Mouse (Mus musculus) E14TG2a.4 (cell line): ENCODE results near the gene Alkbh6.

Experiments used
- H3K27me3 ChIP-seq: 2 replicates; pipeline ENCODE4 v1.6.1; 2014; ENCODE audit warnings: low read length, control low read depth; ENCODE audit not compliant: insufficient read depth
- H3K36me3 ChIP-seq: 2 replicates; pipeline ENCODE4 v1.6.1; 2014; ENCODE audit warnings: low read length, control low read depth; ENCODE audit not compliant: insufficient read depth
- H3K4me1 ChIP-seq: replicated peaks from 2 replicates; pipeline ENCODE4 v1.6.1; 2014; ENCODE audit warnings: low read depth, low read length, control low read depth
- H3K4me3 ChIP-seq: replicated peaks from 2 replicates; pipeline ENCODE4 v1.5.1; 2014; ENCODE audit warnings: mild to moderate bottlenecking, low read length
- H3K9me3 ChIP-seq: 2 replicates; pipeline ENCODE4 v1.6.1; 2014; ENCODE audit warnings: low read length, control low read depth
- CTCF ChIP-seq: conservative IDR thresholded peaks from 2 replicates; pipeline ENCODE4 v1.5.1; 2014; ENCODE audit warnings: low read length
- NANOG ChIP-seq: IDR thresholded peaks from 2 replicates; pipeline ENCODE4 v1.6.1; 2014; ENCODE audit warnings: borderline replicate concordance, low read length, mixed read lengths
- POU5F1 ChIP-seq: IDR thresholded peaks from 2 replicates; pipeline ENCODE4 v1.6.1; 2014; ENCODE audit warnings: low read length, borderline replicate concordance

The Alkbh6 gene

GRCm38 (mm10) chr7:30321539-30322284 is 13.2 kb downstream of the Alkbh6 start, which contains the start of gene E130208F15Rik:
Gene E130208F15Rik, plus strand, starts transcription at chr7:30321740.
- Histone ChIP-seq H3K4me3 (peak within 1 kb of the TSS; percentile 94), H3K36me3 (peaks cover 46% of the 10 kb centered on the region), H3K27me3 (no peaks in the 10 kb centered on the region), H3K4me1 (peaks cover 48% of the 10 kb centered on the region), H3K9me3 (no peaks in the 10 kb centered on the region)
- TF ChIP-seq CTCF (no peak), POU5F1 (no peak), NANOG (no peak)

DNA sequence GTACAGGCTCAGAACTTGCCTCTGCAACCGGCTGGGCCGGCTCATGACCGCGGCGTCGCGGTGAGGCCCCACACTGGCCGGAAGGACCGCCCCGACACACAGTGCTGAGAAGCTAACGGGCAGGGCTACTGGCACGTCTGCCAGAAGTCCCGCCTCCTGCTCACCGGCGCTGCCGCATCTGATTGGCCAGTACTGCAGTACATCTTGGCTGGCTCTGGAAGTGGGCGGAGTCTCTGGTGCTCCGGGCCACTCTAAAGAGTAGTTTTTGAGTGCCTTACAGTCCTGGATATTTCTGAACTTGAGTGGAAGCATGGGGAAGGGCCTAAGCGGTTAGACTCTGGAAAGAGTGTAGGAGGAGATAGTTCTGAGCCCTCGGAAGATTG is 13.8 kb downstream of the Alkbh6 start:
- H3K4me1 ChIP-seq: peaks cover 47% of the 10 kb centered on the region
- H3K36me3 ChIP-seq: peaks cover 41% of the 10 kb centered on the region
- 0 out of 2 replicates have a peak, but pooled peaks cover 2% of the 10 kb centered on the region for H3K27me3 ChIP-seq
- peak overlapping the region; percentile 94 for H3K4me3 ChIP-seq
- TF ChIP-seq CTCF (no peak), NANOG (no peak)
- H3K9me3 ChIP-seq: no peaks in the 10 kb centered on the region

- 0 out of 2 replicates have a peak, but pooled peaks cover 4% of the 10 kb centered on the region for H3K27me3 ChIP-seq
- no peak for TF ChIP-seq CTCF
- H3K4me3 ChIP-seq: peak overlapping the region; percentile 94
Measured at GRCm38 (mm10) chr7:30322865-30323264, 14.3 kb downstream of the Alkbh6 start.

GRCm38 (mm10) chr7:30323795-30324194 is 15.3 kb downstream of the Alkbh6 start, which contains the start of gene Sdhaf1:
Gene Sdhaf1, minus strand, starts transcription at chr7:30323895.
- peaks cover 4% of the 10 kb centered on the region; the same call in 1 of the 2 replicates for H3K27me3 ChIP-seq
- no peak for TF ChIP-seq NANOG
- TF ChIP-seq CTCF: no peak
- TF ChIP-seq POU5F1: no peak
- peaks cover 26% of the 10 kb centered on the region for H3K36me3 ChIP-seq
- peak within 1 kb of the TSS; percentile 94 for H3K4me3 ChIP-seq
- peaks cover 39% of the 10 kb centered on the region for H3K4me1 ChIP-seq
- no peaks in the 10 kb centered on the region for H3K9me3 ChIP-seq

More at GRCm38 (mm10) chr7:30322865-30323264, 14.3 kb downstream of the Alkbh6 start:
- peaks cover 35% of the 10 kb centered on the region for H3K36me3 ChIP-seq
- H3K9me3 ChIP-seq: no peaks in the 10 kb centered on the region
- peaks cover 44% of the 10 kb centered on the region for H3K4me1 ChIP-seq

GRCm38 (mm10) chr7:30324300-30324944 is 15.9 kb downstream of the Alkbh6 start:
- H3K27me3 ChIP-seq: peaks cover 4% of the 10 kb centered on the region; the same call in 1 of the 2 replicates
- no peak for TF ChIP-seq POU5F1
- no peak for TF ChIP-seq NANOG
- peaks cover 38% of the 10 kb centered on the region for H3K4me1 ChIP-seq
- peaks cover 20% of the 10 kb centered on the region for H3K36me3 ChIP-seq
- no peaks in the 10 kb centered on the region for H3K9me3 ChIP-seq
- no peak overlapping the region for H3K4me3 ChIP-seq

- peaks cover 4% of the 10 kb centered on the region; the same call in 1 of the 2 replicates for H3K27me3 ChIP-seq
- TF ChIP-seq NANOG (no peak), CTCF (peak; percentile 84)
- peaks cover 37% of the 10 kb centered on the region for H3K4me1 ChIP-seq
- peaks cover 10% of the 10 kb centered on the region for H3K36me3 ChIP-seq
- no peaks in the 10 kb centered on the region for H3K9me3 ChIP-seq
- no peak overlapping the region for H3K4me3 ChIP-seq
Measured at GRCm38 (mm10) chr7:30325364-30325763, 16.8 kb downstream of the Alkbh6 start.

DNA sequence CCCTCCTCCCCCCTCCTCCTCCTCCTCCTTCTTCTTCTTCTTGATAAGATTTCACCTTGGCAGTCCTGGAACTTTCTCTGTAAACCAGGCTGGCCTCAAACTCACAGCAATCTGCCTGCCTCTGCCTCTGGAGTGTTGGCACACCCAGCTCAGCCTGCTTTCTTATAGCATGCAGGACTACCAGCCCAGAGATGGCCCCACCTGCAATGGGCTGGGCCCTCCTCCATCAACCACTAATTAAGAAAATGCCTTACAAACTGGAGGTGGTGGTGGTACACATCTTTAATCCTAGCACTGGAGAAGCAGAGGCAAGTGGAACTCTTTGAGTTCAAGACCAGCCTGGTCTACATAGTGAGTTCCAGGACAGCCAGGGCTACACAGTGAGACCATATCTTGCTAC is 17.9 kb downstream of the Alkbh6 start:
- TF ChIP-seq POU5F1 (no peak), CTCF (no peak), NANOG (no peak)
- Histone ChIP-seq H3K27me3 (peaks cover 7% of the 10 kb centered on the region; the same call in 1 of the 2 replicates), H3K9me3 (no peaks in the 10 kb centered on the region), H3K36me3 (no peaks in the 10 kb centered on the region), H3K4me1 (peaks cover 29% of the 10 kb centered on the region), H3K4me3 (no peak overlapping the region)

- Histone ChIP-seq H3K4me1 (peaks cover 33% of the 10 kb centered on the region), H3K27me3 (peaks cover 7% of the 10 kb centered on the region), H3K9me3 (no peaks in the 10 kb centered on the region), H3K4me3 (no peak overlapping the region; the same call in 1 of the 2 replicates), H3K36me3 (no peaks in the 10 kb centered on the region)
- TF ChIP-seq POU5F1 (no peak), NANOG (no peak), CTCF (no peak)
Measured at GRCm38 (mm10) chr7:30327140-30327539, 18.6 kb downstream of the Alkbh6 start.
